Mouse (Mus musculus) CH12.LX (cell line): Measurements from ENCODE around the gene Taf15. TPM values are rescaled to one million over a fixed set of nuclear protein-coding genes. Genes with fewer than 3 reads are reported as not detected.
"Not testable (repeated sequence)": the region's sequence is repeated elsewhere in the genome, so short reads cannot be mapped to it uniquely, and the experiment has no call there.

Experiments
- DNase-seq: peaks from one replicate; pipeline ENCODE4 v3.0.0-alpha.2; 2013; ENCODE audit errors: extremely low read depth
- H3K27ac ChIP-seq: 2 replicates; pipeline ENCODE4 v1.5.1; 2012; ENCODE audit warnings: low read depth, mild to moderate bottlenecking, control low read depth, moderate library complexity; ENCODE audit not compliant: insufficient read depth
- H3K27me3 ChIP-seq: replicated peaks from 2 replicates; pipeline ENCODE3; 2012; ENCODE audit warnings: inconsistent platforms
- H3K36me3 ChIP-seq, 2 experiments: replicated peaks in 1 of 2; 2 replicates each; pipeline versions ENCODE3 to v1.6.1; 2012; ENCODE audit warnings: inconsistent platforms in 1 of 2, low read length in 1 of 2, mild to moderate bottlenecking in 1 of 2, mixed read lengths in 1 of 2, moderate library complexity in 1 of 2; ENCODE audit not compliant: control insufficient read depth in 1 of 2, insufficient read depth in 1 of 2
- H3K4me1 ChIP-seq, 2 experiments: 2 replicates each; pipeline ENCODE4 v1.6.1; 2012; ENCODE audit warnings: inconsistent platforms in 1 of 2, moderate library complexity in 1 of 2; ENCODE audit not compliant: insufficient read depth in 2 of 2, control insufficient read depth in 1 of 2
- H3K4me2 ChIP-seq: 2 replicates; pipeline ENCODE4 v1.6.1; 2012; ENCODE audit warnings: low read depth, mild to moderate bottlenecking, control low read depth; ENCODE audit not compliant: poor library complexity, insufficient read depth, severe bottlenecking
- H3K4me3 ChIP-seq, 3 experiments: fragments of 150-350 bp in 1 of 3; sonication (generic) in 1 of 3; replicated peaks in 1 of 3; 2 replicates each; pipeline versions ENCODE3 to v1.5.1; 2011 to 2012; ENCODE audit warnings: low read depth in 2 of 3, low read length in 2 of 3, mild to moderate bottlenecking in 2 of 3, moderate library complexity in 2 of 3, control low read depth in 1 of 3, improper control_type of control experiment in 1 of 3, inconsistent platforms in 1 of 3, mixed read lengths in 1 of 3; ENCODE audit not compliant: poor library complexity in 1 of 3
- H3K79me2 ChIP-seq: replicated peaks from 2 replicates; pipeline ENCODE4 v1.6.1; 2012; ENCODE audit warnings: mild to moderate bottlenecking, moderate library complexity; ENCODE audit not compliant: control insufficient read depth, poor library complexity, insufficient read depth, severe bottlenecking; ENCODE audit errors: extremely low read depth
- H3K9ac ChIP-seq: 2 replicates; pipeline ENCODE4 v1.6.1; 2012; ENCODE audit warnings: low read depth, mild to moderate bottlenecking, control low read depth, moderate library complexity; ENCODE audit not compliant: insufficient read depth
- H3K9me3 ChIP-seq: replicated peaks from 2 replicates; pipeline ENCODE3; 2012; ENCODE audit warnings: low read length, inconsistent platforms, mixed read lengths
- BHLHE40 ChIP-seq: IDR thresholded peaks from 2 replicates; pipeline ENCODE4 v1.6.1; 2011; ENCODE audit warnings: mild to moderate bottlenecking, low read depth, low read length, improper control_type of control experiment
- CHD1 ChIP-seq: IDR thresholded peaks from 2 replicates; pipeline ENCODE4 v1.6.1; 2012; ENCODE audit warnings: low read depth, low read length, improper control_type of control experiment, inconsistent platforms
- CHD2 ChIP-seq: IDR thresholded peaks from 2 replicates; pipeline ENCODE4 v1.6.1; 2011; ENCODE audit warnings: low read length, improper control_type of control experiment
- CTCF ChIP-seq, 2 experiments: IDR thresholded peaks in 1 of 2; conservative IDR thresholded peaks in 1 of 2; 2 replicates each; pipeline ENCODE4 v1.5.1; 2011 to 2012; ENCODE audit warnings: low read depth in 2 of 2, low read length in 2 of 2, improper control_type of control experiment in 1 of 2, inconsistent platforms in 1 of 2, mild to moderate bottlenecking in 1 of 2, moderate library complexity in 1 of 2
- EP300 ChIP-seq: IDR thresholded peaks from 2 replicates; pipeline ENCODE4 v1.6.1; 2011; ENCODE audit warnings: low read length, improper control_type of control experiment
- ETS1 ChIP-seq: conservative IDR thresholded peaks from 2 replicates; pipeline ENCODE4 v1.6.1; 2012; ENCODE audit warnings: low read depth, mild to moderate bottlenecking, inconsistent platforms, low read length, improper control_type of control experiment, moderate library complexity
- GABPA ChIP-seq: IDR thresholded peaks from 2 replicates; pipeline ENCODE4 v1.6.1; 2012; ENCODE audit warnings: low read depth, low read length, improper control_type of control experiment, inconsistent platforms; ENCODE audit not compliant: insufficient replicate concordance
- HCFC1 ChIP-seq: IDR thresholded peaks from 2 replicates; pipeline ENCODE4 v1.6.1; 2012; ENCODE audit warnings: low read depth, mild to moderate bottlenecking, inconsistent platforms, low read length, improper control_type of control experiment
- IRF4 ChIP-seq: IDR thresholded peaks from 2 replicates; pipeline ENCODE4 v1.6.1; 2014; ENCODE audit warnings: low read depth, mild to moderate bottlenecking, inconsistent platforms, low read length, improper control_type of control experiment
- JUN ChIP-seq: IDR thresholded peaks from 2 replicates; pipeline ENCODE4 v1.6.1; 2011; ENCODE audit warnings: low read depth, mild to moderate bottlenecking, low read length, improper control_type of control experiment, moderate library complexity; ENCODE audit not compliant: insufficient read depth
- JUND ChIP-seq: conservative IDR thresholded peaks from 2 replicates; pipeline ENCODE4 v1.6.1; 2011; ENCODE audit warnings: low read depth, low read length, improper control_type of control experiment
- MAX ChIP-seq: IDR thresholded peaks from 2 replicates; pipeline ENCODE4 v1.6.1; 2011; ENCODE audit warnings: low read length, improper control_type of control experiment
- MAZ ChIP-seq: IDR thresholded peaks from 2 replicates; pipeline ENCODE4 v1.6.1; 2012; ENCODE audit warnings: low read depth, mild to moderate bottlenecking, inconsistent platforms, low read length, improper control_type of control experiment, moderate library complexity
- MEF2A ChIP-seq: IDR thresholded peaks from 2 replicates; pipeline ENCODE4 v1.6.1; 2014; ENCODE audit warnings: low read depth, mild to moderate bottlenecking, inconsistent platforms, low read length, improper control_type of control experiment, borderline replicate concordance
- MYC ChIP-seq: IDR thresholded peaks from 2 replicates; pipeline ENCODE4 v1.6.1; 2011; ENCODE audit warnings: low read depth, mild to moderate bottlenecking, improper control_type of control experiment, low read length
- POLR2A ChIP-seq: IDR thresholded peaks from 2 replicates; pipeline ENCODE4 v1.6.1; 2011; ENCODE audit warnings: low read depth, mild to moderate bottlenecking, improper control_type of control experiment, low read length
- RAD21 ChIP-seq: IDR thresholded peaks from 2 replicates; pipeline ENCODE4 v1.6.1; 2011; ENCODE audit warnings: low read depth, mild to moderate bottlenecking, low read length, improper control_type of control experiment, moderate library complexity
- RCOR1 ChIP-seq: conservative IDR thresholded peaks from 2 replicates; pipeline ENCODE4 v1.6.1; 2012; ENCODE audit warnings: low read depth, mild to moderate bottlenecking, inconsistent platforms, low read length, improper control_type of control experiment
- SIN3A ChIP-seq: IDR thresholded peaks from 2 replicates; pipeline ENCODE4 v1.6.1; 2012; ENCODE audit warnings: low read length, improper control_type of control experiment, inconsistent platforms
- SMC3 ChIP-seq: IDR thresholded peaks from 2 replicates; pipeline ENCODE4 v1.6.1; 2011; ENCODE audit warnings: low read depth, low read length, improper control_type of control experiment
- TBP ChIP-seq: conservative IDR thresholded peaks from 2 replicates; pipeline ENCODE4 v1.6.1; 2011; ENCODE audit warnings: low read depth, low read length, improper control_type of control experiment
- TCF12 ChIP-seq: IDR thresholded peaks from 2 replicates; pipeline ENCODE4 v1.6.1; 2014; ENCODE audit warnings: low read depth, mild to moderate bottlenecking, inconsistent platforms, low read length, improper control_type of control experiment
- UBTF ChIP-seq: IDR thresholded peaks from 2 replicates; pipeline ENCODE4 v1.6.1; 2012; ENCODE audit warnings: low read depth, mild to moderate bottlenecking, inconsistent platforms, low read length, improper control_type of control experiment, moderate library complexity
- ZKSCAN1 ChIP-seq: IDR thresholded peaks from 2 replicates; pipeline ENCODE4 v1.6.1; 2012; ENCODE audit warnings: low read depth, inconsistent platforms, low read length, improper control_type of control experiment, borderline replicate concordance
- ZMIZ1 ChIP-seq: IDR thresholded peaks from 2 replicates; pipeline ENCODE4 v1.6.1; 2012; ENCODE audit warnings: low read depth, mild to moderate bottlenecking, inconsistent platforms, low read length, improper control_type of control experiment
- ZNF384 ChIP-seq: IDR thresholded peaks from 2 replicates; pipeline ENCODE4 v1.6.1; 2012; ENCODE audit warnings: low read depth, low read length, improper control_type of control experiment, inconsistent platforms
- dilution Hi-C: fragments of 300-500 bp; cut with MboI; formaldehyde crosslinking; loops from 2 replicates; pipeline ENCODE4 v1.14.3; 2020; ENCODE audit warnings: low sequenced_read_pairs; ENCODE audit not compliant: extremely low pct_unique_long_range_greater_than_20kb, extremely low pct_ligation_motif_present
- in situ Hi-C: fragments of 300-500 bp; cut with MboI; formaldehyde crosslinking; loops from 3 replicates; pipeline ENCODE4 v1.14.3; 2019; ENCODE audit warnings: low sequenced_read_pairs, low pct_ligation_motif_present, low pct_unique_long_range_greater_than_20kb, mixed read lengths
- polyA plus RNA-seq: library from polyadenylated mRNA; unstranded; fragments of >175 nt; gene quantifications from 2 replicates; pipeline ENCODE4 v1.2.1, GENCODE M21; 2012; ENCODE audit warnings: low read depth; ENCODE audit not compliant: insufficient read length
- total RNA-seq, 2 experiments: library from RNA; depleted of rRNA; stranded (reverse); fragments of 300-350 nt in 1 of 2; fragments of >200 nt in 1 of 2; gene quantifications; 2 replicates each; pipeline ENCODE4 v1.2.3; 2012 to 2014

The Taf15 gene
- total and polyA plus RNA-seq, 3 experiments: 38.8 to 367 (median 69.8) TPM

DNA sequence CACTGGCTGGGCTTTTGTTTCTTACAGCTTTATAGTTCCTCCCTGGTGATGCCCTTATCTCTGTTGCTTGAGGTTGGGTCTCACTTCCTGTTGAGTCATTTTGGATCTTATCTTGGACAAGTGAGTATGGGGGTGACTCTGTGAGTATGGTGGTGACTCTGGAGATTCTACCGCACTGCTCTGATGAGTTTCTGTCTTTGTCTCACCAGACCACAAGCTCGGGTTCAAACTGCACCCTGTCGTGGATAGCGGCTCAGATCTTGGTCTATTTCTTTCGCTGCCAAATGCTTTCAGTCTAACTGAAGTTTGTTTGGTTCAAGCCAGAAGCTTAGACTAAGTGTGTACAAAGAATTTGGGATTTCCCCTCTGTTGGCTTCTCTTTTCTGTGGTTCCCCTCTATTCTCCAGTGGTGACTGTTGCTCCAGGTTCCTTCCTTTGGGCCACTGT lies 77.3 kb downstream of the Taf15 start (continued):
- TF ChIP-seq TCF12: no peak; the same call in 1 of the 2 replicates
- TF ChIP-seq CHD2: peak; percentile 73
- TF ChIP-seq JUN: peak; percentile 68
- 0 out of 2 replicates have a peak, but pooled peaks have one; percentile 10 for TF ChIP-seq CHD1
- TF ChIP-seq POLR2A: peak; percentile 41; the same call in 1 of the 2 replicates
- no peak for TF ChIP-seq CTCF (conservative IDR thresholded peaks at IDR 0.05 in 1 of 2, IDR thresholded peaks at IDR 0.05 in 1 of 2; ENCODE audit: low read depth in 2 of 2, low read length in 2 of 2)
- peak; percentile 67; the same call in 1 of the 2 replicates for TF ChIP-seq SIN3A
- TF ChIP-seq RAD21: no peak; the same call in none of the 2 replicates

DNA sequence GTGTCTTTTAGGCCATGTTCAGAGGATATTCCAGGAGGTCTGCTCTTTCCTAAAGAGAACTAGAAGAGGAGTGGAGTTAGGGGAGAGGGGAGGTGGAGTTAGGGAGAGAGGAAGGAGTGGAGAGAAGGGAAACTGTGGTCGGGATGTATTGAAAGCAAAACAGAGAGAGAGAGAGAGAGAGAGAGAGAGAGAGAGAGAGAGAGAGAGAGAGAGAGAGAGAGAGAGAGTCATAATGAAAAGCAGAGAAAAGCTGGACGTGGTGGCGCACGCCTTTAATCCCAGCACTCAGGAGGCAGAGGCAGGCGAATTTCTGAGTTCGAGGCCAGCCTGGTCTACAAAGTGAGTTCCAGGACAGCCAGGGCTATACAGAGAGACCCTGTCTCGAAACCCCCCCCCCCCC lies 78.2 kb downstream of the Taf15 start:
- H3K4me1 ChIP-seq: peaks cover 21 to 44% of the 10 kb centered on the region in 2 experiments
- peak overlapping the region; percentile 92 for H3K27ac ChIP-seq
- H3K4me2 ChIP-seq: peak overlapping the region; percentile 61
- H3K36me3 ChIP-seq, H3K27me3 ChIP-seq, H3K79me2 ChIP-seq, DNase-seq, dilution Hi-C loops, H3K9me3 ChIP-seq: not testable (repeated sequence)
- H3K4me3 ChIP-seq: peak overlapping the region; percentile 10 to 49 (median 24)
- peak overlapping the region; percentile 37 for H3K9ac ChIP-seq
- 0 out of 2 replicates have a peak, but pooled peaks have one; percentile 33 for TF ChIP-seq EP300
- TF ChIP-seq JUND: peak; percentile 68
- in situ Hi-C loops: loop anchor here (25.0 kb wide), 1 partner anchor 386 kb away; the partner anchor contains the start of gene Ddx52

DNA sequence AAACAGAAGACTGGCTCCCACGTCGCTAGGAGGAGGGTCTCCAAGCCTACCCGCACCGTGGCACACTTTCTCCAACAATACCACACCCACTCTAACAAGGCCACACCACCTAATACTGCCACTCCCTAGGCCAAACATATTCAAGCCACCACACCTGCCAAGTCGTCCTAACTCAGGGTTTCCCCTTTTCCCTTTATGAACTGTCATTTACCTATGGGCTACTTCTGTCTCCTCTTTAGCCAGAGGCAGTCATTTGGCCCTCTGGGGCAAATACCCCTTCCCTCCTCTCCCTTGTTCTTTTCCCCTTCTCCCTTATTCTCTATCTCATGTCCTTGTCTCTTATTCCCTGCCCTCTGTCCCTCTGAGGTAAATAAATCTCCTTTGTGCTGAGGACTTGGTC lies 78.8 kb downstream of the Taf15 start:
- Histone ChIP-seq H3K27me3 (no peaks in the 10 kb centered on the region), H3K4me1 (peaks cover 25 to 48% of the 10 kb centered on the region in 2 experiments), H3K36me3 (no peaks in the 10 kb centered on the region), H3K9ac (no peak overlapping the region), H3K4me2 (0 out of 2 replicates have a peak overlapping the region, but pooled peaks have one; percentile 3), H3K4me3 (peak overlapping the region in 2 of 3 experiments; percentile 3 to 34), H3K79me2 (no peaks in the 10 kb centered on the region), H3K9me3 (peaks cover 6% of the 10 kb centered on the region), H3K27ac (no peak overlapping the region)
- DNase-seq: no peak
- in situ Hi-C loops (loop anchor here (25.0 kb wide), 1 partner anchor 386 kb away; the partner anchor contains the start of gene Ddx52), dilution Hi-C loops (no loop called here)
- no peak for TF ChIP-seq RCOR1
- TF ChIP-seq ZNF384: no peak
- TF ChIP-seq HCFC1: no peak
- peak; percentile 41; the same call in 1 of the 2 replicates for TF ChIP-seq MYC
- TF ChIP-seq MEF2A: peak; percentile 64; the same call in 1 of the 2 replicates
- 0 out of 2 replicates have a peak, but pooled peaks have one; percentile 33 for TF ChIP-seq TBP
- peak; percentile 68 for TF ChIP-seq EP300
- no peak; the same call in 1 of the 2 replicates for TF ChIP-seq JUND
- no peak for TF ChIP-seq UBTF
- peak; percentile 48 for TF ChIP-seq ETS1
- TF ChIP-seq GABPA: no peak
- peak; percentile 1; the same call in 1 of the 2 replicates for TF ChIP-seq SMC3
- TF ChIP-seq MAX: no peak
- no peak for TF ChIP-seq ZKSCAN1
- peak; percentile 65; the same call in 1 of the 2 replicates for TF ChIP-seq TCF12
- peak; percentile 45; the same call in 1 of the 2 replicates for TF ChIP-seq BHLHE40
- peak; percentile 25; the same call in 1 of the 2 replicates for TF ChIP-seq MAZ
- TF ChIP-seq ZMIZ1: no peak
- peak; percentile 73 for TF ChIP-seq IRF4
